Mouse (Mus musculus) central nervous system, embryonic 14 days (tissue): ENCODE results near the gene Vamp5. TPM values are rescaled to one million over a fixed set of nuclear protein-coding genes. Genes with fewer than 3 reads are reported as not detected.

Source experiments
- polyA plus RNA-seq: library from polyadenylated mRNA; depleted of rRNA; stranded (reverse); fragments of >200 nt; gene quantifications from 2 replicates; pipeline ENCODE4 v1.2.3, GENCODE M21; 2012; rRNA removed

The Vamp5 gene
- 14.8 and 17.8 TPM in 2 replicates for polyA plus RNA-seq

DNA sequence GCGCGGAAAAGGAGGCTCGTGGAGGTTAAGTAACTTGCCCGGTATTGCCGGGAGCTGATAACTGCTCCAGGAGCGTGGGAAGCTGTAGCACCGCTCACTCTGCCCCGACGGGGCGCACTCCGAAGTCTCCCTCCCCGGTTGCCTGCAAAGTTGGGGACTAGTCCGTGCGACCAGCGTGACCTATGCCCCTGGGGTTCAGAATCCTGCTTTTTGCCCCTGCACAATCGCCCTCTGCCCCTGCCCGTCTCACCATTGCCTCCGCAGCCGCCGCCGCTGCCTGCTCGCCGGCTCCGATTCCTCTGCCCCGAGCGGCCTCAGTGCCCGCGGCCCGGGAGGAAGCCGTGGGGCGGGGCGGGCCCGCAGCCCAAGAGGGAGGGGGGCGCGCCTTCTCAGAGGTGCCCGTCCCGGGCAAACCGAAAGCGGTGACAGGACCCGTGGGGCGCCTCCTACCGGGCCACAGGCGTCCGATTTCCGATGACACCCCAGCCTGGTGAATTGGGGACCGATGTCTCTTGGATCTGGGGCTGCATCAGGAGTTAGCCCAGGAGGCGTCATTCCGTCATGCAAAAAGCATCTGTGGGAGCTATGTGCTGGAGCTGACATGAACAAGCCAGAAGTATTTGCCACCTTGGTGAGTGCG, at the start of gene Vamp5:
Gene Vamp5, minus strand, starts transcription at position 338 of the 640 bp plus-strand sequence.

DNA sequence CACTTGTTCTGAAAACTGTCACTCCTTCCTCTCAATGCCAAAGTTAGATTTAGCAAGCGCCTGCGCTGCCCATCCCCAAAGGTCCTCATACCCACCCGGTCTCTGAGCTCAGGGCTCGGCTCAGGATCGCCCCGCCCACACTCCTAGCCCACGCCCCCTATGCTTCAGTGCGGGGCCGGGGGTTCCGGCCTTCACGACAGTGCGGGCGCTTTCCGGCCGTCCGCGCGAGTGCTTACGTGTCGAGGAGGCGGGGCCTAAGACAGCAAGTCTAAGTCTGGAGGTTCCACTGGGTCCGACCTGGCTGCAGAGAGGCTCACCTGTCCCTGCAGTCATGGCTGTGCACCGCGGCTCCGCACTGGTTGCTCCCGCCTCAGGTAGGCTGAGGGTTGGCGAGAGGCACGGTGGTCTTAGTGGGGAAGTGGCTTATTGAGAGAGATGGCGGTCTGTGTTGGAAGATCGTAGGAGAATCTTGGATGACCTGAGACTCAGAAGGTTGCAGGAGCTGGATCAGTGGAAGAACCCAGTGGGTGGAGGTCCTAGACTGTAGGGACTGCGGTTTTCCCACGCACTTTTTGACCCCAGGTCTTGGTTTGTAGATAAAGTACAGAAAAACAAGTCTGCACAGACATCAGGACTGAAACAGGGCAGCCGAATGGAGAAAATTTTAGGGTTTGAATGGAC, 33.9 kb upstream of the Vamp5 start, which contains the start of gene Ggcx:
Gene Ggcx, plus strand, starts transcription at position 233 of the 681 bp plus-strand sequence.

DNA sequence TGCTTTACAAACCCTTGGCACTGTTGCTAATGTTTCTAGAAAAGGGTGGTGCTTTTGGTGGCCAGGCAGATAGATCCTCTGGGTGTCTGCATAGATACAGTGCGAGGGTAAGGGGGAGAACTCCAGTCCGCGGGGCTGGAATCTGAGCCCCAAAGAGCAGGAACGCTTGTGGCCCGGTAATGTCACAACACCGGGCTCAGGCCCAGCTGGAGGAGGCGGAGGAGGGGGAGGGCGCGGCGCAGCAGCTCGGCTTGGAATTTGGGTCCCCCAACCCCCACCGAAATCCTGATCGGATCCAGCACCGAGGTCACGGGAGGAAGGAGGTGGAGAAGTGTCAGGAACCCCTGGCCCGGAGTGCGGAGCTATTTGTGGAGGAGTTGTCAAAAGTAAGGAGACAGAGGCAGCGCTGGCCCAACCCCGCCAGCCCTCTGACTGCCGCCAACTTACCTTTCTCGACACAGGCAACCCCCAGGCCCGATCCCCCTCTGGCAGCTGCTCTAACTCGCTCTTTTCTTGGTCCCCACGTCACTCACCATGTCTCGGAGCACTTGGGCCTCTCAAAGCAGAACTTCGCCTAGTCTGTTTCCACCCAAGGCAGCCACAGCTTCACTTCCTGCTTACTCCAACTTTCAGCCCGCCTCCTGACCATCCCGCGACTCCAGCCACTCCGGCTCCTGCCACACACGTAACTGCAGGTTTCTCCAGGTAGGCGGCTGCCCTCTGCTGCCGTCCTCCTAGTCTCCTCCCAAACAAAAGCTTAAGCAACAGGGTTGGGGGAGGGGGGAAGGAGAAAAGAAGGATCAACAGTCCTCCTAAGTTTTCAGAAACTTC, 9.9 kb upstream of the Vamp5 start, which contains the start of gene Vamp8:
Gene Vamp8, minus strand, starts transcription at position 763 of the 831 bp plus-strand sequence.

DNA sequence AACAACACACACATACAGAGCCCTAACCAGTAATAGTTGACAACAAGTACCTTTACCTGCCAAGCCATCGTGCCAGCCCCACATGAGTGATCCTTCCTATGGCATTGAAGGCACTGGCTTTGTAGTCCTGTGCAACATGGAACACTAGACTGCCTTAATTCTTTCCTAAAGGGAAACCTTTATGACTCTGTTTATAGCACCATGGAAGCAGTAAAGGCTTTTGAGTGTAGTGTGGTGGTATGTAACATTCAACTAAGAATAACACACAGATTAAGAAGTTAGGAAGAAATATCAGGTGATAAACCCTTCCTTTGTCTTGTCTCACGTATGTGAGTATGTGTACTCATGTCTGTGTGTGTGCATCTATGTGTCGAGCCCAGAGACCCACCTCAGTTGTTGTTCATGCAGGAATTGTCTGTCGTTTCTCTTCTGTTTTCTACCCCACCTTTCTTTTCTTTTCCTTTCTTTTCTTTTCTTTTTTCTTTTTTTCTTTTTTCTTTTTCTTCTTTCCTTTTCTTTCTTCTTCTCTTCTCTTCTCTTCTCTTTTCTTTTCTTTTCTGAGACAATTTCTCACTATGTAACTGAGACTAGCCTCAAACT, 13.3 kb downstream of the Vamp5 start, which contains the start of gene Rnf181:
Gene Rnf181, minus strand, starts transcription at position 113 of the 600 bp plus-strand sequence.

DNA sequence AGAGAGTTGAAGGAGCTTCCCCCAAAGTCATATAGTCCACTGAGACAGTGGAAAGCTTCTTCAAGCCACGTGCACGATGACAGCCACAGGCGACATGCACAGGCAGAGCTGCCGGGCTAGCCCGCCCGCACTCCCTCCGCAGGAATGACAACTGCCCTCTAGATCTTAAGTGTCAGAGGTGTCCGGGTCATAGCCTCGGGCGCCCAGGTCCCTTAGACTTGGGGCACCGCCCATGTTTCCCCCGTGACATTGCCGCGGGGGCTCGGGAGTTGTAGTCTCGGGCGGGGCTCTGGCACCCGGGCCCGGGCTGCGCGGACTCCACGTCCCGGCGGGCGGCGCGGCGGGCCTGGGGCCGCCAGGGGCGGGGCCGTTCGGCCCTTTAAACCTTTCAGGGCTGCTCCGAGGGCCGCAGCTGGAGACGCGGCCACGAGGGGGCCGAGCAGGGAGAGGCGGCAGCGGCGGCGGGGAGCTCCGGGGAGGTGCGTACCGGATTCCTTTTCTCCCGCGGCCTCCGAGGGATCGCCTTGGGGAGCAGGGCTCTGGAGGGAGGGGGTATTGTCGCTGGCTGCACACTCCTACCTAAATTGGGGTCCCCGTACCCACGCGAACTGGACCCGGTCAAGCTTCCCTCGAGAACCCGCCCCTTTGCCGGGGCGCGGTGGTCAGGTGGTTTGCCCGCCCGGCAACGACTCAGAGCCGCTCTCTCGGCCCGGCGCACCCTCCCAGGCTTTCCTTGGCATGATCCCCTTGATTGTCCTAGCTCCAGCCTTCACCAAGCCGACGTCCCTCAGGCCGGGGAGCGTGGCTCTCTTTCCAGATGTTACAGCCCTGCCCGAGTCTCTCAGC, 25.0 kb downstream of the Vamp5 start, which contains the start of gene Tmem150a:
Gene Tmem150a, plus strand, starts transcription at position 382 of the 846 bp plus-strand sequence.

DNA sequence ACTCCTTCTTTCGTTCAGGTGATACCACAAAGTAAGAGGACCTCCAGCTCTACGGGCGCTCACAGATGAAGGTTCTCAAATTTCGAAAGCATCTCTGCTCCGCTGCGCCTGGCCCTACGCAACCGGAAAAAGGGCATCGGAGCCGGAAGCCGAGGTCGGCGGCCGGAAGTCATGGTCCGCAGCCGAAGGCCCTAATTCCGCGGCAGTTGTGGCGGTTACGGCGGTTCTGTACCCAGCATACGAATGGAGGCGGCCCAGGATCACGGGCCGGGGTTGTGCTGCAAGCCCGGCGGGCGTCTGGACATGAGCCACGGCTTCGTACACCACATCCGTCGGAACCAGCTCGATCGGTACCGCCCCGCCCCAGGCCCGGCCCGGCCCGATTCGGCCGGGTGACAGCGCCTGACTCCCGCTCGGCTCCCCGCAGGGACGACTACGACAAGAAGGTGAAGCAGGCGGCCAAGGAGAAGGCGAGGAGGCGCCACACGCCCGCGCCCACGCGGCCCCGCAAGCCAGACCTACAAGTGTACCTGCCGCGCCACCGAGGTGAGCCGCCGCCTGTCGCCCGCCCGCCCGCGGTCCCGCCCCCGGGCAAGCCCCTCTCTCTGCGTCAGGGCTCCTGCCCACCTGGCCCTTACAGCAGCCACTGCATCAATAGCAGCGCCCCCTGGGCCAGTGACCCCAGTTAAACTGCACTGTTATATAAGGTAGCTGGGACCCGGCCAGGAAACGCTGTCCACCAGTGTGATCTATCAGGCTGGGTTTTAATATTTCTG, 32.9 kb downstream of the Vamp5 start, which contains the start of gene 0610030E20Rik:
Gene 0610030E20Rik, plus strand, starts transcription at position 152 of the 776 bp plus-strand sequence.

DNA sequence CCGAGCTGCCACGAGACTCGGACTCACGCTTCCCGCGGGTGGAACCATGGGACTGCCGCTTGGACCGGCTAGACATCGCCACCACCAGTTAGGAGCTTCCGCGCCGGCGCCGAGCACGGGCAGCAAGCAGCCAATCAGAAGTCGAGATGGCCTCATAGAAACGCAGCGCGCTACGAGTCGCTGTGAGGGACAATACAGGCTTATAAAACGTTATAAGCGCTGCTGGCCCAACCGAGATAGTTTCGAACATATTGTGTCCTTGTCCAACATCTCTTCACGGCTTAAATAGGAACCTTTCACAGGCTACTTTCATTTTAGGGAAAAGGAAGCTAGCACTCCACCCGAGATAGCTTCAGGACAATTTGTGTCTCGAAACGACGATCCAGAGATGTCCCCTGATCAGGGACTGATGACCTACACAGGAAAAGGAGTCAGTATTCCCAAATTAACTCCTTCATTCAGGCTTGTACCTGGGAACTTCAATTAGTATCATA, 35.1 kb downstream of the Vamp5 start, which contains the start of gene Usp39:
Gene Usp39, minus strand, starts transcription at position 111 of the 494 bp plus-strand sequence.

Other genes with a start within 250 kb of the Vamp5 start
- 2.8 and 5.9 TPM in 2 replicates for gene Atoh8, start 144.9 kb downstream of the Vamp5 start, polyA plus RNA-seq
- 0.04 and 0.10 TPM in 2 replicates for gene Sftpb, start 75.9 kb downstream of the Vamp5 start, polyA plus RNA-seq
- 42.2 and 47.0 TPM in 2 replicates for gene Usp39, start 35.3 kb downstream of the Vamp5 start, polyA plus RNA-seq
- gene 0610030E20Rik, start 33.2 kb downstream of the Vamp5 start, polyA plus RNA-seq: 26.6 and 28.5 TPM in 2 replicates
- gene Tmem150a, start 25.0 kb downstream of the Vamp5 start, polyA plus RNA-seq: 35.5 and 40.2 TPM in 2 replicates
- gene Rnf181, start 13.5 kb downstream of the Vamp5 start, polyA plus RNA-seq: 83.0 and 83.4 TPM in 2 replicates
- 26.1 and 45.9 TPM in 2 replicates for gene Vamp8, start 10.2 kb upstream of the Vamp5 start, polyA plus RNA-seq
- 20.4 and 24.2 TPM in 2 replicates for gene Ggcx, start 33.8 kb upstream of the Vamp5 start, polyA plus RNA-seq
- 327 and 350 TPM in 2 replicates for gene Mat2a, start 59.1 kb upstream of the Vamp5 start, polyA plus RNA-seq
- gene Sh2d6, start 141.2 kb upstream of the Vamp5 start, polyA plus RNA-seq: 1.2 and 1.3 TPM in 2 replicates
- gene Capg, start 163.9 kb upstream of the Vamp5 start, polyA plus RNA-seq: 5.3 and 10.0 TPM in 2 replicates
- 13.6 and 14.4 TPM in 2 replicates for gene Elmod3, start 217.9 kb upstream of the Vamp5 start, polyA plus RNA-seq
- gene Retsat, start 218.0 kb upstream of the Vamp5 start, polyA plus RNA-seq: 3.5 and 4.5 TPM in 2 replicates
- 25.1 and 25.5 TPM in 2 replicates for gene Tgoln1, start 236.5 kb upstream of the Vamp5 start, polyA plus RNA-seq